Mouse (Mus musculus) midbrain, embryonic 12.5 days (tissue): ENCODE measurements around the gene Vapa. TPM values are rescaled to one million over a fixed set of nuclear protein-coding genes. Genes with fewer than 3 reads are reported as not detected.

Source experiments
- ATAC-seq: fragments of 200-750 bp; cut with Nextera tagmentation; 2 replicates; pipeline ENCODE4 v1.8.0; 2017; ENCODE audit warnings: low read depth, moderate TSS enrichment, moderate library complexity; ENCODE audit not compliant: low FRiP score
- H3K27ac ChIP-seq: fragments of 300-500 bp; sonication (generic); replicated peaks from 2 replicates; pipeline ENCODE4 v1.5.1; 2016; ENCODE audit warnings: mild to moderate bottlenecking
- H3K27me3 ChIP-seq: fragments of 300-500 bp; sonication (generic); 2 replicates; pipeline ENCODE4 v1.6.1; 2016; ENCODE audit warnings: mild to moderate bottlenecking
- H3K36me3 ChIP-seq: fragments of 300-500 bp; sonication (generic); 2 replicates; pipeline ENCODE4 v1.6.1; 2016
- H3K4me1 ChIP-seq: fragments of 300-500 bp; sonication (generic); 2 replicates; pipeline ENCODE4 v1.6.1; 2016
- H3K4me2 ChIP-seq: fragments of 300-500 bp; sonication (generic); replicated peaks from 2 replicates; pipeline ENCODE4 v1.6.1; 2016; ENCODE audit warnings: mild to moderate bottlenecking, moderate library complexity
- H3K4me3 ChIP-seq: fragments of 300-500 bp; sonication (generic); 2 replicates; pipeline ENCODE4 v1.5.1; 2016; ENCODE audit warnings: mild to moderate bottlenecking
- H3K9ac ChIP-seq: fragments of 300-500 bp; sonication (generic); replicated peaks from 2 replicates; pipeline ENCODE4 v1.6.1; 2016; ENCODE audit warnings: mild to moderate bottlenecking, moderate library complexity
- H3K9me3 ChIP-seq: fragments of 300-500 bp; sonication (generic); 2 replicates; pipeline ENCODE4 v1.6.1; 2016; ENCODE audit warnings: mild to moderate bottlenecking
- WGBS: fragments of 180-500 bp; shearing (Covaris S2); methylation state at CpG from one replicate; pipeline ENCODE4 v1.1.7; 2016; 5-methylcytosine and 5-hydroxymethylcytosine counted together
- polyA plus RNA-seq: library from polyadenylated mRNA; unstranded; fragments of >200 nt; fragmentation: Nextera tagmentation; extraction: Ambion mirVana; gene quantifications from 2 replicates; pipeline ENCODE4 v1.2.1, GENCODE M21; 2016

Gene Vapa
- polyA plus RNA-seq, 1 experiment from 2014 or later = 238 TPM

DNA sequence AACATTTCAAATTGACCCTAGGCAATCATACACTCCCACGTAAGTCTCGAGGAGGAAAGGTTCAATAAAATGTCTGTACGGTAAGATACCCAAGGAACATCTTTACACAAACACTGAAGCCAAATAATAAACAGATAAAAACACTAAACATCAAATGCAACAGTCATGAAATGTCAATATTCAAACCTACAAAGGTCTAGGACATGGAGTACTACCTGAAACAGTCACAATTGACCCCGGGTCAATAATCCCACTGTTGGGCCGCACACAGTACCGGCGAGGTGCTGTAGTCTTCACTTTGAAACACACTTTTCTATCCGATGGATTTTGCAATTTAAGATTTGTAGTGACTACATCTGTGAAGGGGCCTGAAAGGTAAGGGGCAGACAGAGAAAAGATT is 18.7 kb downstream of the Vapa start:
- ATAC-seq = no peak
- 92% methylated on average over 8 of the region's 8 CpGs for WGBS
- Histone ChIP-seq H3K4me3 (no peak overlapping the region), H3K27me3 (no peaks in the 10 kb centered on the region), H3K27ac (no peak overlapping the region), H3K9ac (no peak overlapping the region), H3K9me3 (no peaks in the 10 kb centered on the region), H3K4me1 (peaks cover 8% of the 10 kb centered on the region; the same call in 1 of the 2 replicates), H3K36me3 (peaks cover 13% of the 10 kb centered on the region; the same call in 1 of the 2 replicates), H3K4me2 (no peak overlapping the region)

DNA sequence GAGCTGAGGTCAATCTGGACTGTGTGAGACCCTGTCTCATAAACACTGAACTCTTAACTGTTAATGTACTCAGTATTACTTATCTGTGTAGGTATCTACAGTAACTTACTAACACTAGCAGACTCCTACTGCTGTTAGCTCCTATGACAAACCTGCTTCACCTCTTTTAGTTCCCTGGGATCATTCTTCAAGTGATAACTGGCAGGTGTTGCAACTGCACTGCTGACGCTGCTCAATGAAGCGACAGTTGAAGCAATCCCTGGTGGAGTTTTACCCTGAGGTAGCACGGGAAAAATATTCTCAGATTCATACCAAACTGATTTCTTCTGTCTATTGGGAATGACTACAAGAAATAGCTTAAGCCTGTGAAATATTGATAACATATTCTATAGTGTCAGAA is 26.5 kb downstream of the Vapa start:
- Histone ChIP-seq H3K4me3 (no peak overlapping the region), H3K4me2 (no peak overlapping the region), H3K27me3 (no peaks in the 10 kb centered on the region), H3K4me1 (no peaks in the 10 kb centered on the region), H3K9me3 (no peaks in the 10 kb centered on the region), H3K9ac (no peak overlapping the region), H3K36me3 (peaks cover 23% of the 10 kb centered on the region), H3K27ac (no peak overlapping the region)
- ATAC-seq = no peak
- WGBS = 93% methylated on average over 3 of the region's 3 CpGs

DNA sequence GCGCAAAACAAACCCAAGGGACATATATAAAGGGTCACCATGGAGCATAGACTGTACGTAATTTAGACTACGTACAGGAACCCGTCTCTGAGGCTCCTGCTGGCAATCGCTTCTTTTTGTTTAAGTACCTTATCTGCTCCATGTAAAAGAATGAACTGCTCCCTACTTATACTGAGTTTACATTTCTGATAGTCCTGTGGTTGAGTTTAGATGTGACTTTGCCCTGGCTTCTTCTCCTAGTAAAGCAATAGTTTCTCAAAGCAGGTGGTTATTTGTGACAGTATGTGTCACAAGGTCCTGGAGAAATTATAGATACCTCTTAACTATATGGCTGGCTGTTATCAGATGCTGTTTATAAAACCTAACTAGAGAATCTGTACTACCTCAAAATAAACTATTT is 31.9 kb downstream of the Vapa start:
- 94% methylated on average over 5 of the region's 5 CpGs for WGBS
- no peaks in the 10 kb centered on the region for H3K27me3 ChIP-seq
- H3K4me2 ChIP-seq = no peak overlapping the region
- H3K27ac ChIP-seq = no peak overlapping the region
- H3K9ac ChIP-seq = no peak overlapping the region
- no peaks in the 10 kb centered on the region for H3K9me3 ChIP-seq
- ATAC-seq = no peak
- no peak overlapping the region for H3K4me3 ChIP-seq
- H3K36me3 ChIP-seq = peaks cover 30% of the 10 kb centered on the region
- no peaks in the 10 kb centered on the region for H3K4me1 ChIP-seq

DNA sequence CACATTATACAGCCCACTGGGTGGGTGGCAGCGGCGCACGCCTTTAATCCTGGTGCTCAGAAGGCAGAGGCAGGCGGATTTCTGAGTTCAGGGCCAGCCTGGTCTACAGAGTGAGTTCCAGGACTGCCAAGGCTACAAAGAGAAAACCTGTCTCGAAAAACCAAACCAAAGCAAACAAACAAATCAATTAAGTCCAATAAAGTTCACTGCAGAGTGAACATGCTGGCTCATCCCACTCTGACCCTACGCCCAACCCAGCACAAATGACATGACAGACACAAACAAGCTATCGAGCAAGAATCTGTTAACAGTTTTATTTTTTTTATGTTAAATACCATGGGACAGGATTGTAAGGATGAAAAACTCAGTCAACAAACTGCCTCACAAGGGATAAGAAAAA is 33.6 kb downstream of the Vapa start:
- Histone ChIP-seq H3K9me3 (no peaks in the 10 kb centered on the region), H3K4me3 (no peak overlapping the region), H3K36me3 (peaks cover 29% of the 10 kb centered on the region), H3K27ac (no peak overlapping the region), H3K4me1 (no peaks in the 10 kb centered on the region), H3K4me2 (no peak overlapping the region), H3K27me3 (no peaks in the 10 kb centered on the region), H3K9ac (no peak overlapping the region)
- WGBS = 94% methylated on average over 7 of the region's 7 CpGs
- no peak for ATAC-seq

DNA sequence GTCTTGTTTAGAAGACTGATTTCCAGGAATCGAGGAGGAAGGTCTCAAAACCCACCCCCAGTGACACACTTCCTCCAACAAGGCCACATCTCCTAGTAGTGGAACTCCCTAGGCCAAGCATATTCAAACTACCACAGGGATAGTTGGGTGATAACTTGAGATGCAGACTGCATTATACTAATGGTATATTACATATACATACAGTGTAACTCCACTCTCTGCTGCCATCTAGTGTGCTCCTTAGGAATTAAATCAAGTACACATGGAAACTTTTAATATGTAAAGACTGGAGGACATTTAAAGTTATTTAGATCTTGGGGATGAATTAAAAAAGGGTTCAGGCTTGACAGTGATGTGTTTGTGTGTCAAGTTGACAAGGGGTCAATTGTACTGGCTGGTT is 38.0 kb downstream of the Vapa start:
- no peak overlapping the region for H3K4me2 ChIP-seq
- WGBS = 97% methylated on average over 1 of the region's 1 CpGs
- H3K9ac ChIP-seq = no peak overlapping the region
- no peaks in the 10 kb centered on the region for H3K4me1 ChIP-seq
- peaks cover 13% of the 10 kb centered on the region for H3K36me3 ChIP-seq
- no peaks in the 10 kb centered on the region for H3K9me3 ChIP-seq
- 0 out of 2 replicates have a peak, but pooled peaks have one; percentile 50 for ATAC-seq
- H3K4me3 ChIP-seq = no peak overlapping the region
- H3K27me3 ChIP-seq = no peaks in the 10 kb centered on the region
- H3K27ac ChIP-seq = no peak overlapping the region

DNA sequence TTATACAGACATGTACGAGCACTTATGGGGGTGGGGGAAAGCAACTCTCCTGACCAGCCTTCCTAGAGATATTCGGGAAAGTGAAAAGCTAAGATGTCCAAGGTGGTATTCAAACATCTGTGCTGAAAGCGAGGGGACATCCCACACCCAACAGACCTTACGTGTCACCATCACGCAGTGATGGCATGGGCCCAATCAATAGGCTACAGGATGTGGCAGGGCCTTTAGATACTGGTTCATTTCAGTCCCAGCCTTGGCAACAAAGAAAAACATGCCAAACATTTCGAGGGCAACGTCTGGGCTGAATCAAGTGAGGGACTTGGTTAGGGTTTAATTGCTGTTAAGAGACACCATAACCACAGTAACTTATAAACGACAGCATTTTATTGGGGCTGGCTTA is 38.5 kb downstream of the Vapa start:
- H3K4me3 ChIP-seq = no peak overlapping the region
- peaks cover 9% of the 10 kb centered on the region for H3K36me3 ChIP-seq
- 91% methylated on average over 8 of the region's 8 CpGs for WGBS
- H3K9me3 ChIP-seq = no peaks in the 10 kb centered on the region
- H3K27me3 ChIP-seq = no peaks in the 10 kb centered on the region
- H3K9ac ChIP-seq = no peak overlapping the region
- H3K4me1 ChIP-seq = no peaks in the 10 kb centered on the region
- H3K4me2 ChIP-seq = no peak overlapping the region
- no peak for ATAC-seq
- no peak overlapping the region for H3K27ac ChIP-seq

DNA sequence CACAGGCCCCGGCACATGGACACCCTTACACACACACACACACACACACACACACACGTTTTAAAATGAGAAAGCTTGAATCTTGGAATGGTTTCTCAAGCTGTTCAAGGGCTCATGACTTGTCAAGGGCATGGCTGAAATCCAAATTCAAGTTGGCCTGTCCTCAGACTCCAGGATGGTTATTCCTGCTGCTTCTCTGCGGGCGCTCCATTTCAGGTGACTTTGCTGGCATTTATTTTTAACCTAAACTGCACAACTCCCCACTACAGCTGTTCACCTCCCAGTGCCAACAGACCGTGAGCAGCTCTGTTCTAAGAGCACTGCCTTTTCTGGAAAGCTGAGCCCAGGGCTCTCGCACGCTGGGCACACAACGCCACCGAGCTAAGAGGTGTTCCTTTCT is 41.5 kb downstream of the Vapa start:
- Histone ChIP-seq H3K4me3 (no peak overlapping the region), H3K27me3 (no peaks in the 10 kb centered on the region), H3K4me1 (no peaks in the 10 kb centered on the region), H3K9me3 (no peaks in the 10 kb centered on the region), H3K36me3 (no peaks in the 10 kb centered on the region), H3K9ac (no peak overlapping the region), H3K4me2 (no peak overlapping the region), H3K27ac (no peak overlapping the region)
- ATAC-seq = no peak
- WGBS = 88% methylated on average over 9 of the region's 9 CpGs

DNA sequence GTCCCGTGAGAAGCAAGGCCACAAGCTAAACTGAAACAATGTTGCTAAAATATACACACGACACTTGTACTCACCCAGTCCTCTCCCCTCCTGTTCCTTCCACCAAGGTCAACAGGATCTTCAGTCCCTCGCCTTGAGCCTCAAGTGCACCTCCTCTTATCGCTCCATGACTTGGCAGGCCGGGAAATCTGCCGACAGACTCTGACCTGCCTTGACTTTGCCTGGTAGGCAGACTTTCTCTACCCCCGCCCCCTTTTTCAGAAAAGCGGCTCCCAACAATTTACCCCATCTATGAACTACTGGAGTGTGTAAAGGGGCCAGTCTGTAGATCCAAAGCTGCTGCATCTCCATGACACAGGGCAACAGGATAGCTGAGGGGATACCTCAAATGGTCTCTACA is 41.9 kb downstream of the Vapa start:
- H3K9me3 ChIP-seq = no peaks in the 10 kb centered on the region
- WGBS = 90% methylated on average over 8 of the region's 8 CpGs
- H3K4me3 ChIP-seq = no peak overlapping the region
- H3K4me2 ChIP-seq = no peak overlapping the region
- H3K4me1 ChIP-seq = no peaks in the 10 kb centered on the region
- no peak for ATAC-seq
- H3K36me3 ChIP-seq = no peaks in the 10 kb centered on the region
- no peaks in the 10 kb centered on the region for H3K27me3 ChIP-seq
- no peak overlapping the region for H3K27ac ChIP-seq
- H3K9ac ChIP-seq = no peak overlapping the region

DNA sequence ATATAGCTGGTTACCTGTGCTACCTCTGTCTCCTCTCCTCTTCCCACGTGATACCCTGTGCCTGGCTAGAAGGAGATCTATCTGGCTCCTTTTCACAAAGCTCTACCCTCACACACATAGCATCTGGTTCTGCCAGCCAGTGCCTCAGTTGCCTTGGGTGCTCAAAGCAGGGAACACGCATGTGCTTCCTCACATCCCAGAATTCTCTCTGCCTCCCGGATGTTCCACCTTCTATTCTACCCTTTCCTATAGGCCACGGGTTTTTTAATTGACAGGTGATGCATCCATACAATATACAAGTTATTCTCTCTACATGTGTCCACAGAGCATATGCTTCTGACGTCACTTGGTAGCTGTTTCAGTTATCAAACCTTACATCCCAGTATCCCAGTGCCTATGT is 49.2 kb downstream of the Vapa start:
- no peak for ATAC-seq
- Histone ChIP-seq H3K9me3 (no peaks in the 10 kb centered on the region), H3K27ac (no peak overlapping the region), H3K4me1 (no peaks in the 10 kb centered on the region), H3K27me3 (no peaks in the 10 kb centered on the region), H3K4me3 (no peak overlapping the region), H3K9ac (no peak overlapping the region), H3K4me2 (no peak overlapping the region), H3K36me3 (no peaks in the 10 kb centered on the region)
- 69% methylated on average over 5 of the region's 5 CpGs for WGBS

DNA sequence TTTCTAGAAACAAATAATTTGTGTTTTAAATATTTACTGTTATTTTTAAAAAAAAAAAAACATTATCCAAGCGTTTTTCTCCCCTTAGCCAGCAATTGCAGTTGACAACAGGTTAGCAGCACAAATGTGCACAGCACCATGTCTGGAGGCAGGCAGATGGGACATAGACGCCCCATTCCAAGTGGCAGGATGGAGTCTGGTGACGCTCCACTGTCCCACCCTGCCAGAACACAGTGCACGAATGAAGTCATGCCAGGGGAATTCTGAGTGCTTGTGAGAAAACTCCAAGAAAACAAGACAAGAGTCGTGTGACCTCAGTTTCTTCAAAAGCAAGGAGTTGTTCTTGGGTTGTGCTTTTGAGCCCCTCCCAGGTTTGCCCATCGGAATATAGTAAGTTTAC is 50.0 kb downstream of the Vapa start:
- H3K4me1 ChIP-seq = no peaks in the 10 kb centered on the region
- no peaks in the 10 kb centered on the region for H3K27me3 ChIP-seq
- H3K27ac ChIP-seq = no peak overlapping the region
- no peaks in the 10 kb centered on the region for H3K36me3 ChIP-seq
- H3K9ac ChIP-seq = no peak overlapping the region
- no peak for ATAC-seq
- H3K4me3 ChIP-seq = no peak overlapping the region
- WGBS = 68% methylated on average over 6 of the region's 6 CpGs
- no peaks in the 10 kb centered on the region for H3K9me3 ChIP-seq
- H3K4me2 ChIP-seq = no peak overlapping the region

DNA sequence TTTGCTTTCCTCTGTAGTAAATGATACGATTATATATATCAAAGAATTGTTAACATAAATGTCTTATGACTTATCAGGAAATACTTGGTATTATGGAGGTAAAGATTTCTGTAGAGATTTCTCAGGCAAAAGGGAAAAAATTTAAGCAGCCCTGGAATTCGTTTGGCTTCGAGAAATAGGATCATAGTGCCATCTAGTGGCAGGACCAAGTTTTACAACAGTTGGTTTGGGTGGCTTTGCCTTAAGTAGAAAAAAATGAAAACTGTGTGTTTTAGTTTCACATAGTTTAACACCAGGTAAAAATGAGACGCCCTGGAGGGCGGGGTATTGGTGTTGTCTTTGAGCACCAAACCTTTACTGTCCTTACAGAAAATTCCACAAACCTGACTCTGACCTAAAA is 50.6 kb downstream of the Vapa start:
- no peak for ATAC-seq
- no peak overlapping the region for H3K4me2 ChIP-seq
- 8% methylated on average over 5 of the region's 5 CpGs for WGBS
- no peak overlapping the region for H3K27ac ChIP-seq
- H3K4me3 ChIP-seq = no peak overlapping the region
- H3K27me3 ChIP-seq = no peaks in the 10 kb centered on the region
- no peaks in the 10 kb centered on the region for H3K9me3 ChIP-seq
- H3K9ac ChIP-seq = no peak overlapping the region
- H3K36me3 ChIP-seq = no peaks in the 10 kb centered on the region
- H3K4me1 ChIP-seq = no peaks in the 10 kb centered on the region

DNA sequence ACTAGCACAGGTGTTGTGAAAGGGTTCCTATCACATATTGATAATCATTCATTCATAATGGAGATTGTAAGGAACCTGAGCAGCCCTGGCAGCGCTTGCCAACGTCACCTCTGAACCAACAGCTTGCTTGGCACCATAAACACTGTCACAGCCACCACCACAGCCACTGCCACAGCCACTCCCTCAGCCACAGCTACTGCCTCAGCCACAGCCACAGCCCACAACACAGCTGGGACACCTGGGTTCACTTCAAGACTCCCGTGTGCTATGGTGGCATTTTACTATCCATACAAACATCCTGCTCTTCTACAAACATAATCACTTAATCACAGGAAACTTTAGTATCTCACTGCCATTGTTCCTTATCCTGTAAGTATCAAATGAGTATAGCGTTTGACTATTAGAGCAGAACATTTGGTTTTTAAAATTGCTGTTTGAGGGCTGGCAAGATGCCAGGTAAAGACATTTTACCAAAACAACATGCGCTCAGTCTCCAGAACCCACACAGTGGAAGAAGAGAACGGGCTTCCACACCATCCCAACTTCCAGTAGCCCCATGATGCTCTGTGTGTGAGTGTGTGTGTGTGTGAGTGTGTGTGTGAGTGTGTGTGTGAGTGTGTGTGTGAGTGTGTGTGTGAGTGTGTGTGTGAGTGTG is 51.9 kb downstream of the Vapa start:
- H3K9ac ChIP-seq = no peak overlapping the region
- H3K4me1 ChIP-seq = no peaks in the 10 kb centered on the region
- H3K36me3 ChIP-seq = no peaks in the 10 kb centered on the region
- H3K27ac ChIP-seq = no peak overlapping the region
- 88% methylated on average over 6 of the region's 6 CpGs for WGBS
- no peaks in the 10 kb centered on the region for H3K9me3 ChIP-seq
- no peak overlapping the region for H3K4me3 ChIP-seq
- H3K27me3 ChIP-seq = no peaks in the 10 kb centered on the region
- no peak for ATAC-seq
- no peak overlapping the region for H3K4me2 ChIP-seq

DNA sequence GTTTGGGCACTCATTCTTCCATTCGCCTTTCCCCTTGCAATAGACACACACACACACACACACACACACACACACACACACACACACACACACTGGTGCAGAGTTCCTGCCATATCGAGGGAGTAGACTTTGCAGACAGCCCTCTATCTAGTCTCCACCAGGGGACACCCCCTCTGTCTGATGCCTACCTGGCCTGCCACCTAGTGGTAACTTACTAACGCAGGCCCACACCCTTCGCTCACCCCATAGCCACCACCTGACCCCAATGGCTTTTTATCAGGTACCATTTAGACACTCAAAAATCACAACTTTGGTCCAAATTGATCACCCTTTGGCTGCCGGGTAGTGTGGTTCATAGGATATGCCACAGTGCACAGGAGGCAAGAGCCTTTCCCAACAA is 54.1 kb downstream of the Vapa start:
- H3K9me3 ChIP-seq = no peaks in the 10 kb centered on the region
- H3K4me3 ChIP-seq = no peak overlapping the region
- no peaks in the 10 kb centered on the region for H3K27me3 ChIP-seq
- H3K4me2 ChIP-seq = no peak overlapping the region
- no peaks in the 10 kb centered on the region for H3K4me1 ChIP-seq
- 57% methylated on average over 5 of the region's 5 CpGs for WGBS
- ATAC-seq = peak; percentile 58; the same call in 1 of the 2 replicates
- no peak overlapping the region for H3K9ac ChIP-seq
- no peak overlapping the region for H3K27ac ChIP-seq
- no peaks in the 10 kb centered on the region for H3K36me3 ChIP-seq
